Mouse (Mus musculus): ENCODE results near the gene Tnfsfm13. TPM values are rescaled to one million over a fixed set of nuclear protein-coding genes. Genes with fewer than 3 reads are reported as not detected.
A peak's percentile ranks its signal among the peaks of the same experiment; 100 is the strongest.

Tnfsfm13 gene
- polyA plus RNA-seq, 2 experiments = 0.70 to 0.80 TPM

- Histone ChIP-seq H3K36me3 (replicated peaks; ENCODE audit: control insufficient read depth, insufficient read depth, low read depth) (peaks cover 65% of the 10 kb centered on the region), H3K4me2 (ENCODE audit: low read depth) (no peak within 1 kb of the TSS), H3K9me3 (ENCODE audit: control insufficient read depth, low read length) (no peaks in the 10 kb centered on the region), H3K27me3 (ENCODE audit: control insufficient read depth, insufficient read depth, low read length) (no peaks in the 10 kb centered on the region), H3K4me3 (ENCODE audit: insufficient read depth in 1 of 2, low read depth in 2 of 2, low read length in 2 of 2) (no peak within 1 kb of the TSS), H3K9ac (replicated peaks) (no peak within 1 kb of the TSS; the same call in 1 of the 2 replicates), H3K27ac (peak within 1 kb of the TSS; percentile 2), H3K4me1 (replicated peaks; ENCODE audit: control insufficient read depth in 2 of 2, insufficient read depth in 2 of 2, low read length in 1 of 2) (peaks cover 21 to 29% of the 10 kb centered on the region in 2 experiments)
- 25% methylated on average over 7 of the region's 7 CpGs for WGBS (ENCODE audit: insufficient replicate concordance)
- TF ChIP-seq CTCF (IDR thresholded peaks at IDR 0.05; ENCODE audit: low read depth) = no peak
- no peak for TF ChIP-seq EP300 (IDR thresholded peaks at IDR 0.05; ENCODE audit: low read depth)
- ATAC-seq (ENCODE audit: insufficient read depth) (no peak), DNase-seq (ENCODE audit: low read depth in 3 of 3, low spot score in 3 of 3) (peak; percentile 49 to 73 (median 60))
Observed at GRCm38 (mm10) chr11:69665961-69666664, 29.8 kb downstream of the Tnfsfm13 start, which contains the start of gene Cd68. Gene Cd68, minus strand, starts transcription at chr11:69666153.

GRCm38 (mm10) chr11:69665457-69665960, 30.4 kb downstream of the Tnfsfm13 start:
- ATAC-seq (ENCODE audit: insufficient read depth) (no peak), DNase-seq (ENCODE audit: low read depth in 3 of 3, low spot score in 3 of 3) (no peak)
- Histone ChIP-seq H3K27me3 (ENCODE audit: control insufficient read depth, insufficient read depth, low read length) (no peaks in the 10 kb centered on the region), H3K4me2 (ENCODE audit: low read depth) (no peak overlapping the region), H3K4me1 (replicated peaks; ENCODE audit: control insufficient read depth in 2 of 2, insufficient read depth in 2 of 2, low read length in 1 of 2) (peaks cover 21 to 28% of the 10 kb centered on the region in 2 experiments), H3K9me3 (ENCODE audit: control insufficient read depth, low read length) (no peaks in the 10 kb centered on the region), H3K4me3 (ENCODE audit: insufficient read depth in 1 of 2, low read depth in 2 of 2, low read length in 2 of 2) (no peak overlapping the region), H3K9ac (replicated peaks) (no peak overlapping the region; the same call in 1 of the 2 replicates), H3K27ac (no peak overlapping the region), H3K36me3 (replicated peaks; ENCODE audit: control insufficient read depth, insufficient read depth, low read depth) (peaks cover 61% of the 10 kb centered on the region)
- no peak for TF ChIP-seq CTCF (IDR thresholded peaks at IDR 0.05; ENCODE audit: low read depth)
- no peak for TF ChIP-seq EP300 (IDR thresholded peaks at IDR 0.05; ENCODE audit: low read depth)
- 65% methylated on average over 9 of the region's 9 CpGs for WGBS (ENCODE audit: insufficient replicate concordance)

GRCm38 (mm10) chr11:69664841-69665240, 31.1 kb downstream of the Tnfsfm13 start:
- no peak overlapping the region for H3K27ac ChIP-seq
- no peak overlapping the region for H3K4me2 ChIP-seq (ENCODE audit: low read depth)
- peaks cover 54% of the 10 kb centered on the region for H3K36me3 ChIP-seq (replicated peaks; ENCODE audit: control insufficient read depth, insufficient read depth, low read depth)
- DNase-seq (ENCODE audit: low read depth in 3 of 3, low spot score in 3 of 3) = no peak
- no peak overlapping the region for H3K4me3 ChIP-seq (ENCODE audit: insufficient read depth in 1 of 2, low read depth in 2 of 2, low read length in 2 of 2)
- 81% methylated on average over 7 of the region's 7 CpGs for WGBS (ENCODE audit: insufficient replicate concordance)
- no peaks in the 10 kb centered on the region for H3K9me3 ChIP-seq (ENCODE audit: control insufficient read depth, low read length)
- no peak for ATAC-seq (ENCODE audit: insufficient read depth)
- no peak for TF ChIP-seq CTCF (IDR thresholded peaks at IDR 0.05; ENCODE audit: low read depth)
- H3K9ac ChIP-seq (replicated peaks) = no peak overlapping the region
- peaks cover 21 to 24% of the 10 kb centered on the region in 2 experiments for H3K4me1 ChIP-seq (replicated peaks; ENCODE audit: control insufficient read depth in 2 of 2, insufficient read depth in 2 of 2, low read length in 1 of 2)
- H3K27me3 ChIP-seq (ENCODE audit: control insufficient read depth, insufficient read depth, low read length) = no peaks in the 10 kb centered on the region

- no peak for DNase-seq (ENCODE audit: low read depth in 3 of 3, low spot score in 3 of 3)
- Histone ChIP-seq H3K9me3 (ENCODE audit: control insufficient read depth, low read length) (no peaks in the 10 kb centered on the region), H3K4me3 (ENCODE audit: insufficient read depth in 1 of 2, low read depth in 2 of 2, low read length in 2 of 2) (no peak overlapping the region), H3K36me3 (replicated peaks; ENCODE audit: control insufficient read depth, insufficient read depth, low read depth) (peaks cover 47% of the 10 kb centered on the region), H3K27ac (no peak overlapping the region; the same call in 1 of the 2 replicates), H3K27me3 (ENCODE audit: control insufficient read depth, insufficient read depth, low read length) (no peaks in the 10 kb centered on the region), H3K4me2 (ENCODE audit: low read depth) (peak overlapping the region; percentile 74), H3K9ac (replicated peaks) (no peak overlapping the region), H3K4me1 (replicated peaks; ENCODE audit: control insufficient read depth in 2 of 2, insufficient read depth in 2 of 2, low read length in 1 of 2) (peaks cover 19% of the 10 kb centered on the region in 2 experiments)
- no peak for TF ChIP-seq EP300 (IDR thresholded peaks at IDR 0.05; ENCODE audit: low read depth)
- no peak for TF ChIP-seq CTCF (IDR thresholded peaks at IDR 0.05; ENCODE audit: low read depth)
- whole genome bisulfite sequencing (ENCODE audit: insufficient replicate concordance) = 73% methylated on average over 6 of the region's 6 CpGs
- no peak for ATAC-seq (ENCODE audit: insufficient read depth)
Observed at GRCm38 (mm10) chr11:69663795-69664194, 32.1 kb downstream of the Tnfsfm13 start.

GRCm38 (mm10) chr11:69662967-69663671, 32.8 kb downstream of the Tnfsfm13 start:
- ATAC-seq (ENCODE audit: insufficient read depth) = no peak
- WGBS (ENCODE audit: insufficient replicate concordance) = 58% methylated on average over 13 of the region's 13 CpGs
- Histone ChIP-seq H3K27me3 (ENCODE audit: control insufficient read depth, insufficient read depth, low read length) (no peaks in the 10 kb centered on the region), H3K9me3 (ENCODE audit: control insufficient read depth, low read length) (no peaks in the 10 kb centered on the region), H3K4me3 (ENCODE audit: insufficient read depth in 1 of 2, low read depth in 2 of 2, low read length in 2 of 2) (peak overlapping the region; percentile 64 to 76), H3K27ac (peak overlapping the region; percentile 81), H3K36me3 (replicated peaks; ENCODE audit: control insufficient read depth, insufficient read depth, low read depth) (peaks cover 47% of the 10 kb centered on the region), H3K9ac (replicated peaks) (peak overlapping the region; percentile 60), H3K4me1 (replicated peaks; ENCODE audit: control insufficient read depth in 2 of 2, insufficient read depth in 2 of 2, low read length in 1 of 2) (peaks cover 19% of the 10 kb centered on the region in 2 experiments), H3K4me2 (ENCODE audit: low read depth) (peak overlapping the region; percentile 74)
- DNase-seq (ENCODE audit: low read depth in 3 of 3, low spot score in 3 of 3) = no peak
- no peak for TF ChIP-seq EP300 (IDR thresholded peaks at IDR 0.05; ENCODE audit: low read depth)
- TF ChIP-seq CTCF (IDR thresholded peaks at IDR 0.05; ENCODE audit: low read depth) = no peak

Data from liver, embryonic 14.5 days (tissue).